Mouse (Mus musculus): ENCODE measurements around the gene 4933411K16Rik.
"Not testable (repeated sequence)": the region's sequence is repeated elsewhere in the genome, so short reads cannot be mapped to it uniquely, and the experiment has no call there.

Gene 4933411K16Rik

GRCm38 (mm10) chr19:42079006-42079405 is 27.0 kb downstream of the 4933411K16Rik start:
- DNase-seq (ENCODE audit: low read depth, low spot score): no peak

- DNase-seq (ENCODE audit: low read depth, low spot score): no peak
Observed at GRCm38 (mm10) chr19:42079950-42080349, 27.9 kb downstream of the 4933411K16Rik start.

- no peak for DNase-seq (ENCODE audit: low read depth, low spot score)
Observed at GRCm38 (mm10) chr19:42080469-42080868, 28.4 kb downstream of the 4933411K16Rik start.

GRCm38 (mm10) chr19:42081613-42082012 is 29.6 kb downstream of the 4933411K16Rik start:
- DNase-seq (ENCODE audit: low read depth, low spot score): not testable (repeated sequence)

GRCm38 (mm10) chr19:42085690-42086089 is 33.6 kb downstream of the 4933411K16Rik start:
- no peak for DNase-seq (ENCODE audit: low read depth, low spot score)

- DNase-seq (ENCODE audit: low read depth, low spot score): peak; percentile 61
Observed at GRCm38 (mm10) chr19:42086166-42086565, 34.1 kb downstream of the 4933411K16Rik start, which contains the start of gene Morn4. TSS of gene Morn4 (minus strand) at chr19:42086357.

- peak; percentile 32 for DNase-seq (ENCODE audit: low read depth, low spot score)
Observed at GRCm38 (mm10) chr19:42089103-42089747, 37.2 kb downstream of the 4933411K16Rik start.

- DNase-seq (ENCODE audit: low read depth, low spot score): peak; percentile 99
Observed at GRCm38 (mm10) chr19:42089748-42090595, 37.9 kb downstream of the 4933411K16Rik start, which contains the start of gene Pi4k2a. TSS of gene Pi4k2a (plus strand) at chr19:42090470.

- DNase-seq (ENCODE audit: low read depth, low spot score): peak; percentile 6
Observed at GRCm38 (mm10) chr19:42090637-42091141, 38.6 kb downstream of the 4933411K16Rik start.

- no peak for DNase-seq (ENCODE audit: low read depth, low spot score)
Observed at GRCm38 (mm10) chr19:42099406-42099805, 47.4 kb downstream of the 4933411K16Rik start.
